Mouse (Mus musculus) embryonic facial prominence, embryonic 15.5 days (tissue): ENCODE results near the gene Sebox. TPM values are rescaled to one million over a fixed set of nuclear protein-coding genes. Genes with fewer than 3 reads are reported as not detected.

Experiments used
- ATAC-seq: fragments of 200-750 bp; cut with Nextera tagmentation; 2 replicates; pipeline ENCODE4 v1.8.0; 2017; ENCODE audit warnings: low read depth, moderate TSS enrichment; ENCODE audit not compliant: insufficient number of reproducible peaks, low FRiP score, low TSS enrichment
- H3K27ac ChIP-seq: fragments of 300-500 bp; sonication (generic); replicated peaks from 2 replicates; pipeline ENCODE4 v1.5.1; 2015; ENCODE audit warnings: mild to moderate bottlenecking, inconsistent platforms
- H3K27me3 ChIP-seq: fragments of 300-500 bp; sonication (generic); 2 replicates; pipeline ENCODE4 v1.6.1; 2015; ENCODE audit warnings: inconsistent platforms
- H3K36me3 ChIP-seq: fragments of 300-500 bp; sonication (generic); 2 replicates; pipeline ENCODE4 v1.6.1; 2015; ENCODE audit warnings: mild to moderate bottlenecking, inconsistent platforms
- H3K4me1 ChIP-seq: fragments of 300-500 bp; sonication (generic); 2 replicates; pipeline ENCODE4 v1.6.1; 2015; ENCODE audit warnings: inconsistent platforms
- H3K4me2 ChIP-seq: fragments of 300-500 bp; sonication (generic); replicated peaks from 2 replicates; pipeline ENCODE4 v1.6.1; 2015; ENCODE audit warnings: mild to moderate bottlenecking, inconsistent platforms
- H3K4me3 ChIP-seq: fragments of 300-500 bp; sonication (generic); replicated peaks from 2 replicates; pipeline ENCODE4 v1.5.1; 2015; ENCODE audit warnings: mild to moderate bottlenecking, inconsistent platforms
- H3K9ac ChIP-seq: fragments of 300-500 bp; sonication (generic); 2 replicates; pipeline ENCODE4 v1.6.1; 2015; ENCODE audit warnings: inconsistent platforms
- H3K9me3 ChIP-seq: fragments of 300-500 bp; sonication (generic); replicated peaks from 2 replicates; pipeline ENCODE4 v1.6.1; 2016; ENCODE audit warnings: inconsistent platforms
- WGBS: fragments of 180-500 bp; shearing (Covaris S2); methylation state at CpG from one replicate; pipeline ENCODE4 v1.1.7; 2015; 5-methylcytosine and 5-hydroxymethylcytosine counted together
- polyA plus RNA-seq: library from polyadenylated mRNA; unstranded; fragments of >200 nt; fragmentation: Nextera tagmentation; extraction: Ambion mirVana; gene quantifications from 2 replicates; pipeline ENCODE4 v1.2.1, GENCODE M21; 2015

Sebox gene
- polyA plus RNA-seq, 1 experiment from 2014 or later, result not detected

- H3K4me1 ChIP-seq, result peaks cover 31% of the 10 kb centered on the region
- H3K27me3 ChIP-seq, result no peaks in the 10 kb centered on the region
- ATAC-seq, result peak; percentile 49
- H3K4me2 ChIP-seq, result peak overlapping the region; percentile 82
- under 1% methylated on average over 23 of the region's 23 CpGs for WGBS
- H3K36me3 ChIP-seq, result peaks cover 20% of the 10 kb centered on the region
- peak overlapping the region; percentile 94 for H3K4me3 ChIP-seq
- peak overlapping the region; percentile 98 for H3K27ac ChIP-seq
- peak overlapping the region; percentile 85 for H3K9ac ChIP-seq
- H3K9me3 ChIP-seq, result no peaks in the 10 kb centered on the region
These were observed 32.3 kb downstream of the Sebox start for GRCm38 (mm10) chr11:78535376-78536079.

- Histone ChIP-seq H3K27ac (peak within 1 kb of the TSS; percentile 98), H3K4me2 (peak within 1 kb of the TSS; percentile 82), H3K9me3 (no peaks in the 10 kb centered on the region), H3K4me3 (peak within 1 kb of the TSS; percentile 94), H3K9ac (peak within 1 kb of the TSS; percentile 85), H3K27me3 (no peaks in the 10 kb centered on the region), H3K4me1 (peaks cover 31% of the 10 kb centered on the region), H3K36me3 (peaks cover 27% of the 10 kb centered on the region)
- peak; percentile 98 for ATAC-seq
- WGBS, result under 1% methylated on average over 52 of the region's 52 CpGs
These were observed 32.9 kb downstream of the Sebox start, which contains the start of the genes Tnfaip1 and Ift20 for GRCm38 (mm10) chr11:78536080-78536689. Tnfaip1 (minus strand) TSS chr11:78536332. Ift20 (plus strand) TSS chr11:78536361.

GRCm38 (mm10) chr11:78536690-78537084 lies 33.4 kb downstream of the Sebox start:
- H3K4me1 ChIP-seq, result peaks cover 31% of the 10 kb centered on the region
- 1% methylated on average over 14 of the region's 14 CpGs for WGBS
- H3K4me2 ChIP-seq, result peak overlapping the region; percentile 82
- no peak for ATAC-seq
- peak overlapping the region; percentile 81 for H3K9ac ChIP-seq
- no peaks in the 10 kb centered on the region for H3K27me3 ChIP-seq
- H3K27ac ChIP-seq, result peak overlapping the region; percentile 96
- H3K4me3 ChIP-seq, result peak overlapping the region; percentile 94
- H3K9me3 ChIP-seq, result no peaks in the 10 kb centered on the region
- H3K36me3 ChIP-seq, result peaks cover 30% of the 10 kb centered on the region

GRCm38 (mm10) chr11:78540358-78540757 lies 37.1 kb downstream of the Sebox start:
- Histone ChIP-seq H3K27me3 (no peaks in the 10 kb centered on the region), H3K36me3 (peaks cover 52% of the 10 kb centered on the region), H3K4me1 (peaks cover 19% of the 10 kb centered on the region), H3K9me3 (no peaks in the 10 kb centered on the region), H3K4me3 (no peak overlapping the region), H3K9ac (no peak overlapping the region), H3K27ac (peak overlapping the region; percentile 67; the same call in 1 of the 2 replicates), H3K4me2 (no peak overlapping the region)
- 64% methylated on average over 3 of the region's 3 CpGs for WGBS
- no peak for ATAC-seq

- Histone ChIP-seq H3K4me3 (no peak overlapping the region), H3K36me3 (peaks cover 45% of the 10 kb centered on the region), H3K27ac (no peak overlapping the region), H3K9ac (no peak overlapping the region), H3K4me1 (peaks cover 14% of the 10 kb centered on the region), H3K4me2 (no peak overlapping the region), H3K27me3 (no peaks in the 10 kb centered on the region), H3K9me3 (no peaks in the 10 kb centered on the region)
- WGBS, result 91% methylated on average over 7 of the region's 7 CpGs
- no peak for ATAC-seq
These were observed 41.3 kb downstream of the Sebox start for GRCm38 (mm10) chr11:78544449-78545111.

GRCm38 (mm10) chr11:78545181-78545580 lies 41.9 kb downstream of the Sebox start:
- no peak overlapping the region for H3K4me2 ChIP-seq
- no peak for ATAC-seq
- H3K36me3 ChIP-seq, result peaks cover 39% of the 10 kb centered on the region
- no peak overlapping the region for H3K9ac ChIP-seq
- no peaks in the 10 kb centered on the region for H3K9me3 ChIP-seq
- H3K27ac ChIP-seq, result no peak overlapping the region
- no peaks in the 10 kb centered on the region for H3K27me3 ChIP-seq
- 64% methylated on average over 8 of the region's 8 CpGs for WGBS
- peaks cover 17% of the 10 kb centered on the region for H3K4me1 ChIP-seq
- H3K4me3 ChIP-seq, result no peak overlapping the region

GRCm38 (mm10) chr11:78547718-78548460 lies 44.6 kb downstream of the Sebox start:
- Histone ChIP-seq H3K4me3 (no peak overlapping the region), H3K9me3 (no peaks in the 10 kb centered on the region), H3K27ac (no peak overlapping the region), H3K4me1 (peaks cover 21% of the 10 kb centered on the region), H3K27me3 (no peaks in the 10 kb centered on the region), H3K9ac (no peak overlapping the region), H3K36me3 (peaks cover 21% of the 10 kb centered on the region; the same call in 1 of the 2 replicates), H3K4me2 (no peak overlapping the region)
- 89% methylated on average over 2 of the region's 2 CpGs for WGBS
- ATAC-seq, result no peak

- Histone ChIP-seq H3K27me3 (no peaks in the 10 kb centered on the region), H3K27ac (0 out of 2 replicates have a peak overlapping the region, but pooled peaks have one; percentile 81), H3K9me3 (no peaks in the 10 kb centered on the region), H3K4me2 (peak overlapping the region; percentile 78), H3K4me1 (peaks cover 21% of the 10 kb centered on the region), H3K9ac (peak overlapping the region; percentile 53), H3K4me3 (peak overlapping the region; percentile 64), H3K36me3 (peaks cover 9% of the 10 kb centered on the region; the same call in 1 of the 2 replicates)
- 10% methylated on average over 5 of the region's 5 CpGs for WGBS
- no peak for ATAC-seq
These were observed 46.3 kb downstream of the Sebox start for GRCm38 (mm10) chr11:78549491-78549987.

GRCm38 (mm10) chr11:78550168-78551058 lies 47.2 kb downstream of the Sebox start, which contains the start of gene Tmem97:
Tmem97 (minus strand) TSS chr11:78550777.
- Histone ChIP-seq H3K4me2 (peak within 1 kb of the TSS; percentile 78), H3K27me3 (no peaks in the 10 kb centered on the region), H3K4me3 (peak within 1 kb of the TSS; percentile 64), H3K9ac (peak within 1 kb of the TSS; percentile 53), H3K4me1 (peaks cover 21% of the 10 kb centered on the region), H3K27ac (peak within 1 kb of the TSS; percentile 81), H3K9me3 (no peaks in the 10 kb centered on the region), H3K36me3 (peaks cover 4% of the 10 kb centered on the region; the same call in 1 of the 2 replicates)
- whole genome bisulfite sequencing, result under 1% methylated on average over 60 of the region's 60 CpGs
- ATAC-seq, result peak; percentile 100

GRCm38 (mm10) chr11:78551059-78551398 lies 47.8 kb downstream of the Sebox start:
- no peaks in the 10 kb centered on the region for H3K9me3 ChIP-seq
- peak overlapping the region; percentile 64 for H3K4me3 ChIP-seq
- H3K4me1 ChIP-seq, result peaks cover 21% of the 10 kb centered on the region
- 32% methylated on average over 6 of the region's 6 CpGs for WGBS
- peak overlapping the region; percentile 78 for H3K4me2 ChIP-seq
- no peaks in the 10 kb centered on the region for H3K27me3 ChIP-seq
- peak overlapping the region; percentile 81; the same call in 1 of the 2 replicates for H3K27ac ChIP-seq
- H3K36me3 ChIP-seq, result no peaks in the 10 kb centered on the region
- peak overlapping the region; percentile 40 for H3K9ac ChIP-seq
- ATAC-seq, result 0 out of 2 replicates have a peak, but pooled peaks have one; percentile 5
